22 mouse cellular contexts compared by ENCODE assay signal in the genomic region with DNA sequence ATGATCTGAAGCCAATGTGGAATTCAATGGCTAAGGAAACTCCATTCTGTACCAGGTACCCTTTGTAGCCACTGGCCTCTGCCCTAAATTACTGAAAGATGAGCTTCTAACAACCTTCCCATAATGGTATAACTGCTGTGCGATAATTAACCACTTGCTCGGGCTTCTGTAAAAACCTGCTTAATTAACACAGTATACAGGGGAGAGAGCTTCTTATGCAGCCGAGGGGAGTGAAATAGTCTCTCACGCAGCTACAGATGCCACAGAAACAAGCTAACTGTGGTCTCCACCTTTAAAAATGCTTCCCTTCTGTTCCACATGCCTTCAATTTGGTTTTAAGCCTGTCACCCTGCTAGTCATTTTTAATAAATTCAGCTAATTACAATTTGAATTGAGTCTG.
"Had no signal": no experiment of that assay in that cellular context is flagged by ENCODE, and none has a peak within 500 bp of the region (broad histone marks: within the 10 kb centered on the region; RNA-seq: fewer than 3 reads in every experiment).

No protein-coding gene starts in this region.

- DNase-seq: kidney, adult 8-10 months; kidney, postnatal 10 days; kidney, postnatal 36 days; layer of hippocampus, adult 9-11 months; liver; lung, adult 18-20 months; lung, postnatal 10 days; lung, postnatal 36 days; midbrain, embryonic 14.5 days; right cerebral cortex, postnatal 25 days; spleen, adult 18-20 months; thymus, adult 18-20 months; thymus, postnatal 36 days had no signal

- H3K9me3 ChIP-seq: kidney, embryonic 15.5 days; limb, embryonic 10.5 days; limb, embryonic 13.5 days; liver, embryonic 12.5 days; liver, embryonic 15.5 days; lung, embryonic 15.5 days; megakaryocyte, embryonic 14.5 days; stomach, embryonic 15.5 days had no signal

- H3K27me3 ChIP-seq: kidney, embryonic 15.5 days; limb, embryonic 13.5 days; liver, embryonic 12.5 days; liver, embryonic 15.5 days; lung, embryonic 15.5 days; megakaryocyte, embryonic 14.5 days; stomach, embryonic 15.5 days had no signal

- H3K4me2 ChIP-seq: kidney, embryonic 15.5 days; limb, embryonic 13.5 days; liver, embryonic 12.5 days; liver, embryonic 15.5 days; lung, embryonic 15.5 days; midbrain, embryonic 11.5 days; stomach, embryonic 15.5 days had no signal

- H3K36me3 ChIP-seq: limb, embryonic 10.5 days; limb, embryonic 13.5 days; liver, embryonic 12.5 days; liver, embryonic 15.5 days; lung, embryonic 15.5 days; stomach, embryonic 15.5 days had no signal

- ATAC-seq: liver, embryonic 12.5 days had no signal

- H3K27ac ChIP-seq: kidney, embryonic 15.5 days; limb, embryonic 10.5 days; limb, embryonic 13.5 days; liver, embryonic 12.5 days; liver, embryonic 15.5 days; lung, embryonic 15.5 days; stomach, embryonic 15.5 days had no signal

- H3K4me3 ChIP-seq: kidney, embryonic 15.5 days; limb, embryonic 10.5 days; limb, embryonic 13.5 days; liver, embryonic 12.5 days; liver, embryonic 15.5 days; lung, embryonic 15.5 days; megakaryocyte, embryonic 14.5 days; stomach, embryonic 15.5 days had no signal

- H3K9ac ChIP-seq: kidney, embryonic 15.5 days; limb, embryonic 13.5 days; liver, embryonic 12.5 days; liver, embryonic 15.5 days; lung, embryonic 15.5 days; stomach, embryonic 15.5 days had no signal

- H3K4me1 ChIP-seq: kidney, embryonic 15.5 days; limb, embryonic 10.5 days; limb, embryonic 13.5 days; liver, embryonic 12.5 days; liver, embryonic 15.5 days; lung, embryonic 15.5 days; megakaryocyte, embryonic 14.5 days; stomach, embryonic 15.5 days had no signal
